Mouse (Mus musculus) forebrain, postnatal 0 days (tissue): ENCODE measurements around the gene Ddn. TPM values are rescaled to one million over a fixed set of nuclear protein-coding genes. Genes with fewer than 3 reads are reported as not detected.
A peak's percentile ranks its signal among the peaks of the same experiment; 100 is the strongest.

Source experiments
- ATAC-seq: fragments of 200-750 bp; cut with Nextera tagmentation; 2 replicates; pipeline ENCODE4 v1.8.0; 2017; ENCODE audit warnings: mild to moderate bottlenecking, moderate library complexity
- DNase-seq: peaks from one replicate; pipeline ENCODE4 v3.0.0-alpha.2; 2015
- H3K27ac ChIP-seq: fragments of 300-500 bp; sonication (generic); 2 replicates; pipeline ENCODE4 v1.5.1; 2014; ENCODE audit warnings: low read depth, mild to moderate bottlenecking, antibody characterized with exemption, low read length, moderate library complexity, mixed read lengths
- H3K27me3 ChIP-seq: fragments of 300-500 bp; sonication (generic); 2 replicates; pipeline ENCODE4 v1.6.1; 2014; ENCODE audit warnings: mild to moderate bottlenecking, low read length, mixed read lengths; ENCODE audit not compliant: insufficient read depth
- H3K36me3 ChIP-seq: fragments of 300-500 bp; sonication (generic); 2 replicates; pipeline ENCODE4 v1.6.1; 2014; ENCODE audit warnings: mild to moderate bottlenecking, moderate library complexity; ENCODE audit not compliant: insufficient read depth
- H3K4me1 ChIP-seq: fragments of 300-500 bp; sonication (generic); 2 replicates; pipeline ENCODE4 v1.6.1; 2014; ENCODE audit warnings: antibody characterized with exemption; ENCODE audit not compliant: insufficient read depth
- H3K4me2 ChIP-seq: fragments of 300-500 bp; sonication (generic); 2 replicates; pipeline ENCODE4 v1.6.1; 2014; ENCODE audit warnings: low read depth, mild to moderate bottlenecking, moderate library complexity
- H3K4me3 ChIP-seq: fragments of 300-500 bp; sonication (generic); 2 replicates; pipeline ENCODE4 v1.5.1; 2014; ENCODE audit warnings: low read depth, low read length, mixed read lengths
- H3K9ac ChIP-seq: fragments of 300-500 bp; sonication (generic); 2 replicates; pipeline ENCODE4 v1.6.1; 2014; ENCODE audit warnings: mild to moderate bottlenecking
- H3K9me3 ChIP-seq: fragments of 300-500 bp; sonication (generic); 2 replicates; pipeline ENCODE4 v1.6.1; 2016; ENCODE audit warnings: low read length
- CTCF ChIP-seq: sonication (generic); IDR thresholded peaks from 2 replicates; pipeline ENCODE4 v1.5.1; 2016; ENCODE audit warnings: antibody characterized with exemption, control low read depth, low read depth
- WGBS: fragments of 180-500 bp; shearing (Covaris S2); extraction: QIAGEN DNeasy Blood & Tissue Kit; methylation state at CpG from one replicate; pipeline ENCODE4 v1.1.7; 2014; 5-methylcytosine and 5-hydroxymethylcytosine counted together
- polyA plus RNA-seq: library from polyadenylated mRNA; unstranded; fragments of >200 nt; fragmentation: Nextera tagmentation; extraction: Ambion mirVana; gene quantifications from 2 replicates; pipeline ENCODE4 v1.2.1, GENCODE M21; 2015
- total RNA-seq: library from RNA; depleted of rRNA; stranded (reverse); fragments of >200 nt; gene quantifications from 2 replicates; pipeline ENCODE4 v1.2.3, GENCODE M21; 2014; rRNA removed

The Ddn gene
- 36.3 and 49.6 TPM in 2 replicates for total RNA-seq
- polyA plus RNA-seq: 2.2 TPM in 2 replicates

DNA sequence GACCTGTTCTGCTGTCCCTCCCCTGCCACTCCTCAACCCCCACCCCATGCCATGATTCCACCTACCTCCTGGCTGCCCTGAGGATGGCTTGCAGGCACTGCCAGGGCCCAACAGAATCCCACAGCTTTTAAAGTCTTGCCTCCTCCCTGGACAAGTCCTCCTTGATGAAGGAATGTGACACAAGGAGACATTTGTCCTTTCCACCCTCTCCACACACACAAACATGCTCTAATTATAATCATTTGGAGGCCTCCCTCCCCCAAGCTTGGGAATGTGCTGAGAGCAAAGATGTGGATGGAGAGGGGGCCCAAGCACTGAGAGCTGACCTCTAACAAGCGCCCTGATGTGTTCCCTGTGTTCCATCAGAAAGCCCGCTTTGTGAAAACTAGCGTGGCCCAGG, at the start of gene Ddn:
Ddn (minus strand) TSS at position 101 of the 400 bp plus-strand sequence.
- H3K4me1 ChIP-seq: peaks cover 10% of the 10 kb centered on the region; the same call in 1 of the 2 replicates
- H3K27me3 ChIP-seq: peaks cover 49% of the 10 kb centered on the region
- DNase-seq: no peak

DNA sequence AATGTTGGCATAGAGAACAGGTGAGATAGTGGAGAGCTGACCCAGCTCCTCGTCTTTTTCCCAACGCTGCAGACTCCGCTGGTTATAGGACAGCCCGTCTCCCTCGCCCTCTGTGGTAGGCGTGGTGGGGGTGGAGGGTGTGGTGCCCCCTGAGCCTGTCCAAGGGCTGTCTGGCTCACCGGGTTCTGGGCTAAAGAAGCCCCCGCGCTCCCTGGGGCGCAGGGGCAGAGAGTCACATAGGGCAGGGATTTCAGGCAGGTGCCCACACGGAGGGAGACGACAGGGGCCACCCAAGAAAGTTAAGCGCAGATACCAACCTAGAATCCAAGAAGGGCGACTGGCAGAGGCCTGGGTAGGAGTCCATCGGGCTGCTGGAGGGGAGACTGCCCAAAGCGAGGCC, 44.9 kb upstream of the Ddn start:
- Histone ChIP-seq H3K4me3 (no peak overlapping the region), H3K9me3 (no peaks in the 10 kb centered on the region), H3K36me3 (peaks cover 98% of the 10 kb centered on the region), H3K9ac (no peak overlapping the region), H3K27ac (no peak overlapping the region), H3K4me2 (no peak overlapping the region), H3K4me1 (no peaks in the 10 kb centered on the region), H3K27me3 (no peaks in the 10 kb centered on the region)
- WGBS: 93% methylated on average over 16 of the region's 16 CpGs
- ATAC-seq (no peak), DNase-seq (no peak)
- TF ChIP-seq CTCF: no peak

More for the DNA sequence above, at the start of gene Ddn:
- no peaks in the 10 kb centered on the region for H3K9me3 ChIP-seq
- peak within 1 kb of the TSS; percentile 85 for H3K4me2 ChIP-seq
- H3K9ac ChIP-seq: peak within 1 kb of the TSS; percentile 52
- 44% methylated on average over 3 of the region's 3 CpGs for WGBS
- ATAC-seq: no peak
- no peak for TF ChIP-seq CTCF
- H3K4me3 ChIP-seq: peak within 1 kb of the TSS; percentile 44
- peaks cover 18% of the 10 kb centered on the region for H3K36me3 ChIP-seq
- peak within 1 kb of the TSS; percentile 72 for H3K27ac ChIP-seq

DNA sequence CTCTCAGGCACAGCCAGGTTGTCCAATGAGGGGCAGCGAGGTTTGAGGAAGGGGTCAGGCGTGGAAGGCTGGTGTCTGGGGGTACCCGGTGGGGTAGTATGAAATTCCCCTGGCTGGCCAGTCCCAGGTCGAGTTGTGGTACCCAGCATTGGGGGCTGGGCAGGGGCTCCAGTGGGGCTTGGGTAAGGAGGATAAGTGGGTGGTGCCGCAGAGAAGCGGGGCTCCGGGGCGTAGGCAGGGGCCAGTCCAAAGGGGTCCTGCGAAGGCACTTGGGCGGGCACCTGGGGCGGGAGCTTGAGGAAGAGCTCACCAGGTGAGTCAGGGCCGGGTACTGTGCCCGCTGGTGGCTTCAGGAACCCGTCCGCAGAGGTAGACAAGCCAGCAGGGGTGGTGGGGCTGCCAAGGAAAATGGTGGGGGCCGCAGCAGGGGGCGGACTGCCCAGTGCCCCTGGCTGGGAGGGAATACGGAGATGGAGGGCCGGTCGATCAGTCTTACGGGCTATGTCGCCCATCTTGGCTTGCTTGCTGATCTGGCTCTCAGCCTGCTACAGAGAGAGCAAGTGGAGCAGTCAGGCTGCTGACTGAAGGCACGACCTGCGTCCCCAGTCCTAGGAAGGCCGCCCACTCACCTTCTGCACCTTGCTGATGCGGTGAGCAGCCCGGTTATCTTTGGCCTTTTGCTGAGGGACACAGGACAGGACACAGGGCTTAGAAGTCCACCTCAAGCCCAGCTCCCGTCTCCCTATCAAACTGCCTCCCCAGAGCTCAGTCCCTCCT, 44.1 kb upstream of the Ddn start:
- Histone ChIP-seq H3K4me3 (no peak overlapping the region), H3K4me1 (no peaks in the 10 kb centered on the region), H3K27ac (no peak overlapping the region), H3K36me3 (peaks cover 100% of the 10 kb centered on the region), H3K9ac (no peak overlapping the region), H3K9me3 (no peaks in the 10 kb centered on the region), H3K27me3 (no peaks in the 10 kb centered on the region), H3K4me2 (no peak overlapping the region)
- no peak for TF ChIP-seq CTCF
- no peak for ATAC-seq
- WGBS: 91% methylated on average over 28 of the region's 28 CpGs
- DNase-seq: no peak

DNA sequence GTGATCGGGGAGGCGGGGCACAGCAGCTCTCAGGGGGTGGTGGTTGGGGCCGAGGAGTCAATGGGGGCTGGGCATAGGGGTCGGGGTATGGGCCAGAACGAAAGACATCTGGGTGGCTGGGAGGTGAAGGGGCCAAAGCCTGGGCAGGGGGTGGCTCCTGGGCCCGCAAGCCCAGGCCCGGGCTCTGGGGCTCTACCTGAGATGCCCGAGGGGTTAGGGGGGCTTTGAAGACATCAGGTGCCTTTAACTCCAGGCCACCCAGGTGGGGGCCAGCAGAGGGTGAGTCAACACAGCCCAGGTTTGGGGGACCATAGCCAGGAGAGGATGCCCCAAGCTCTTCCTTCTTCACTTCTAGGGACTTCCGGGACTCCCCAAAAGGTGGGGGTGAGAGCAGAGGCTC, 43.4 kb upstream of the Ddn start:
- no peaks in the 10 kb centered on the region for H3K27me3 ChIP-seq
- no peak for TF ChIP-seq CTCF
- no peak overlapping the region for H3K27ac ChIP-seq
- H3K9me3 ChIP-seq: no peaks in the 10 kb centered on the region
- no peak overlapping the region for H3K4me3 ChIP-seq
- WGBS: 96% methylated on average over 9 of the region's 9 CpGs
- H3K9ac ChIP-seq: no peak overlapping the region
- H3K36me3 ChIP-seq: peaks cover 99% of the 10 kb centered on the region
- ATAC-seq (no peak), DNase-seq (no peak)
- H3K4me2 ChIP-seq: no peak overlapping the region
- no peaks in the 10 kb centered on the region for H3K4me1 ChIP-seq

DNA sequence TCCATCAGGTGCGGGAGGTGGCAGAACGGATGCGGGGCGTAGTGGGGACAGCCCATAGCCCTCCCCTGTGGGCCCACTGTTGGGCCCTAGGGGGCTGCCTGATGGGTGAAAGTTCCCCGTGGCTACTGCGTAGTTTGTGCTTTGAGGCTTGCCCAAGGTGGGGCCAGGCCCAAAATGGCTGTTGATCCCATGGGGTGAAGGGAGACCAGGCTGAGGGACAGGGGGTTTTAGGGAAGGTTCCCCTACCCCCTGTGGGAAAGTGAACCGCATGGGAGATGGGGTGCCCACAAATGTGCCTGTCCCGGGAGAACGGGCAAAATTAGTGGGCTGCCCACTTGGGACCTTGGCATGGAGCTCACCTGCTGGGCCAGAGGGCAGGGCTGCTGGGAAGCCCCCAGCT, 42.8 kb upstream of the Ddn start:
- H3K4me2 ChIP-seq: no peak overlapping the region
- no peaks in the 10 kb centered on the region for H3K27me3 ChIP-seq
- H3K9ac ChIP-seq: no peak overlapping the region
- peaks cover 99% of the 10 kb centered on the region for H3K36me3 ChIP-seq
- WGBS: 96% methylated on average over 9 of the region's 9 CpGs
- H3K4me1 ChIP-seq: no peaks in the 10 kb centered on the region
- no peak overlapping the region for H3K27ac ChIP-seq
- DNase-seq: no peak
- no peak for ATAC-seq
- H3K9me3 ChIP-seq: no peaks in the 10 kb centered on the region
- no peak overlapping the region for H3K4me3 ChIP-seq
- TF ChIP-seq CTCF: no peak

DNA sequence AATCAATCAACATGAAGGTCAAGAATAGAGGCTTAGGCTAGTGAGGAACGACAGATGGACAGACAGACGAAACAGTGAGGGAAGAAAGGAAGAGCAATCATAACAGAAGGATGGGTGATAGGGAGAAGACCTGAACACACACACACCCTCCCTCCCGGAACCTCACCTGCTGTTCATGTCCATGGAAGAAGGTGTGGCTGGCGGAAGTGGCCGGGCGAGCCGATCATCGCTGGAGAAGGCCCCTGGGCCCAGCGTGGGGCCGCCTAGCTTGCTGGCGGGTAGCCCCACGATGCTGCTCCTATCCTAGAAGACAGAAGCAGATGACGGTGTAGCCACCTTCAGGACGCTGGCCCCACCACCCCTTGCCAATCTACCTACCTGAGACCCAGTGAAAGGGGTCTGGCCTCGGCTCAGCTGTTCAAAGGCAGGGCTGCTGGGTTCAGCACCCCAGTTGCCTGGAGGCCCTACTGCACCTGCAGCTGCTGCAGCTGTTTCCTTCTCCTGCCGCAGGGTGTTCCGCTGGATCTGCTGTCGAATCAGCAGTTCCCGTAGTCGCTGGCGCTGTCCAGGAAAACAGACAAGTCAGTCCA, 42.0 kb upstream of the Ddn start:
- DNase-seq (no peak), ATAC-seq (no peak)
- Histone ChIP-seq H3K9me3 (no peaks in the 10 kb centered on the region), H3K4me2 (no peak overlapping the region), H3K27me3 (no peaks in the 10 kb centered on the region), H3K27ac (no peak overlapping the region), H3K9ac (no peak overlapping the region), H3K36me3 (peaks cover 99% of the 10 kb centered on the region), H3K4me1 (no peaks in the 10 kb centered on the region), H3K4me3 (no peak overlapping the region)
- 93% methylated on average over 21 of the region's 21 CpGs for WGBS
- TF ChIP-seq CTCF: no peak

DNA sequence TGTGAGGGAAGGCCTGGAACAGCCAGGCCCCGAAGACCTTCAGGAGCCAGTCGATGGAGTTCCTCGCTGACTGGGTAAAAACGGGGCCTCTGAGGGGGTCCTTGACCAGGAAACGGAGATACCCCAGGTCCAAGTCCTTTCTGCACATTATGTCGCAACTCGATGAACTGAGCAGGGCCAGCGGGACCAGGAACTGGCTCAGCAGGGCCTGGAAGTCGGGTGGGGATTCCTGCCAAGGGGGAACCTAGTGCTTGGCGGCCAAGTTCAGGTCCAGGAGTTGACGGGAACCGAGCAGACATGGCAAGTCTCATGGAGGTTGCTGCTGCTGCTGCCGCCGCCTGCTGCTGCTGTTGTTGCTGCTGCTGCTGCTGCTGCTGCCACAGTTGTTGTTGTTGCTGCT, 41.4 kb upstream of the Ddn start:
- TF ChIP-seq CTCF: no peak
- WGBS: 90% methylated on average over 14 of the region's 14 CpGs
- no peak overlapping the region for H3K4me2 ChIP-seq
- H3K4me1 ChIP-seq: no peaks in the 10 kb centered on the region
- H3K4me3 ChIP-seq: no peak overlapping the region
- no peak overlapping the region for H3K27ac ChIP-seq
- no peaks in the 10 kb centered on the region for H3K9me3 ChIP-seq
- no peak overlapping the region for H3K9ac ChIP-seq
- H3K36me3 ChIP-seq: peaks cover 99% of the 10 kb centered on the region
- no peak for ATAC-seq
- no peaks in the 10 kb centered on the region for H3K27me3 ChIP-seq
- DNase-seq: no peak
